Mouse (Mus musculus) spleen, adult 2 months (tissue): ENCODE measurements around the gene Scg5. TPM values are rescaled to one million over a fixed set of nuclear protein-coding genes. Genes with fewer than 3 reads are reported as not detected.

ENCODE experiments used
- DNase-seq, 2 experiments: peaks; one replicate each; pipeline versions ENCODE4 v3.0.0 to v3.0.0-alpha.2; 2012 to 2021; ENCODE audit warnings: low spot score in 2 of 2, low read depth in 1 of 2
- H3K27ac ChIP-seq: fragments of 200-500 bp; 2 replicates; pipeline ENCODE4 v1.5.1; 2012; ENCODE audit warnings: low read length, inconsistent platforms; ENCODE audit not compliant: insufficient read depth
- H3K27me3 ChIP-seq: fragments of 200-500 bp; 2 replicates; pipeline ENCODE4 v1.6.1; 2012; ENCODE audit warnings: mild to moderate bottlenecking, moderate library complexity, low read length, inconsistent platforms; ENCODE audit not compliant: control insufficient read depth, insufficient read depth
- H3K36me3 ChIP-seq: fragments of 200-500 bp; 2 replicates; pipeline ENCODE4 v1.6.1; 2012; ENCODE audit warnings: mild to moderate bottlenecking, low read length, inconsistent platforms; ENCODE audit not compliant: control insufficient read depth, insufficient read depth
- H3K4me1 ChIP-seq: fragments of 200-500 bp; 2 replicates; pipeline ENCODE4 v1.6.1; 2011; ENCODE audit warnings: inconsistent platforms; ENCODE audit not compliant: control insufficient read depth, insufficient read depth, insufficient read length
- H3K4me3 ChIP-seq: fragments of 200-500 bp; 2 replicates; pipeline ENCODE4 v1.5.1; 2011; ENCODE audit warnings: mild to moderate bottlenecking, inconsistent platforms; ENCODE audit not compliant: insufficient read depth, insufficient read length; ENCODE audit errors: extremely low read depth
- CTCF ChIP-seq: fragments of 200-500 bp; IDR thresholded peaks from 2 replicates; pipeline ENCODE4 v1.5.1; 2011; ENCODE audit warnings: mild to moderate bottlenecking, inconsistent platforms; ENCODE audit not compliant: insufficient read depth, insufficient read length, insufficient replicate concordance; ENCODE audit errors: extremely low read depth
- POLR2A ChIP-seq: fragments of 200-500 bp; IDR thresholded peaks from 2 replicates; pipeline ENCODE4 v1.6.1; 2011; ENCODE audit warnings: low read depth, low read length, inconsistent platforms
- WGBS: fragments of 180-500 bp; shearing (Covaris S2); methylation state at CpG from one replicate; pipeline ENCODE4 v1.1.7; 2018; 5-methylcytosine and 5-hydroxymethylcytosine counted together
- polyA plus RNA-seq: library from polyadenylated mRNA; depleted of rRNA; stranded (reverse); fragments of >200 nt; gene quantifications from 2 replicates; pipeline ENCODE4 v1.2.3, GENCODE M21; 2012

The Scg5 gene
- polyA plus RNA-seq, 1 experiment: 0.25 TPM

DNA sequence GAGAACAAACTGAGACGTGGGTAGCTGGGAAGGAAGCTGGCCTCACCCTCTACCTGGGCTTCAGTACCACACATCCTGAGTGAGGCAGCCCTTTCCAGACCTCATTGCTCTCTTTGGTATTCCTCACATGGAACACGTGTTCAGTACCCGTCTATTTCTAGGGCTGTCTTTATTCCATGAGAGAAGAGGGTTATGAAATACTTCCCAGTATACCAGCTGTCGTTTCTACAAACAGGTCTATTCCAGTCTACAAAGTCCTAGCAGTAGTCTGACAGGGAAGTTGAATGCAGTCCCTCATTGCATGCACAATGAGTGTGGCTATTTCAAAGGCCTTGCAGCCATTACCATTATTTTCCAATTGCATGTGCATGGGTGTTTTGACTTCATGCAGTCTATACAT lies 23.2 kb downstream of the Scg5 start:
- no peaks in the 10 kb centered on the region for H3K36me3 ChIP-seq
- WGBS: 69% methylated on average over 4 of the region's 4 CpGs
- H3K4me1 ChIP-seq: no peaks in the 10 kb centered on the region
- H3K27me3 ChIP-seq: no peaks in the 10 kb centered on the region
- no peak overlapping the region for H3K4me3 ChIP-seq
- no peak overlapping the region for H3K27ac ChIP-seq
- DNase-seq: no peak
- TF ChIP-seq POLR2A (no peak), CTCF (no peak)

DNA sequence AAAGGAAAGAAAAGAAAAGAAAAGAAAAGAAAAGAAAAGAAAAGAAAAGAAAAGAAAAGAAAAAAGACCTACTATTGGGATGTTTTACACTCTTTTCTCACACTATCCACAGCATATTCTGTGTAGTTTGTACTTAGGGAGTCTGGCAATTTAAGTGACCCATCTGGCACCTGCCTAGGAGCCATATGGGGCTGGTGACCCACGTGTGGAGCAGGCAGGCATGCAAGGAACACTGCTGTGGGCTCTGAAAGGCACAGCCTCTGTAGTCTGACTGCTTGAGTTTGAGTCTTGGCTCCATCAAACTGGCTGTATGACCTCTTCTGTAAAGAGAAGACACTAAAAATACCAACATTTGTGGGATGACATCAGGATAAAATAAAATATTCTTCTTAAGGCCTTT lies 25.2 kb downstream of the Scg5 start:
- no peak for DNase-seq
- Histone ChIP-seq H3K27ac (no peak overlapping the region), H3K27me3 (no peaks in the 10 kb centered on the region), H3K4me3 (no peak overlapping the region), H3K36me3 (no peaks in the 10 kb centered on the region), H3K4me1 (no peaks in the 10 kb centered on the region)
- WGBS: 43% methylated on average over 1 of the region's 1 CpGs
- TF ChIP-seq CTCF (no peak), POLR2A (no peak)

DNA sequence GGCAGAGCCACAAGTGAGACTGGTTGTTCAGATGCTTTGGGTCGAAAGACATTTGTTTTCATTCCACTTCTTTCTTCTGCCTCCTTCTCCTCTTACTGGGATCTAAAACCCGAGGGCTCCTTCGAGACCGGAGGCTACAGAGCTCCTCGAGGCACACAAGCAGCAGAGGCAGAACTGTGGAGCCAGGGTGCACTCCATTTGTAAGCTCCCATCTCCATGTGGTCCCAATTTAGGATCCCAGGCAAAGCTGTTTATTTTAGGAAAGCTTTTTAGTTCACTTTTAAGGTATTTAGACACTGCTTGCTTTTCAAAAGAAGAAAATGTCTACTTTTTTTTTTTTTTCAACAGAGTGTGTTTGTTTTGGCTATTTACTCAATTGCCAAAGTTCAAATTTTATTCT lies 28.1 kb downstream of the Scg5 start:
- no peaks in the 10 kb centered on the region for H3K27me3 ChIP-seq
- no peak for DNase-seq
- H3K4me1 ChIP-seq: no peaks in the 10 kb centered on the region
- WGBS: 79% methylated on average over 5 of the region's 5 CpGs
- no peak overlapping the region for H3K27ac ChIP-seq
- H3K4me3 ChIP-seq: no peak overlapping the region
- no peak for TF ChIP-seq POLR2A
- TF ChIP-seq CTCF: no peak
- no peaks in the 10 kb centered on the region for H3K36me3 ChIP-seq

GRCm38 (mm10) chr2:113798605-113799004 lies 30.3 kb downstream of the Scg5 start:
- Histone ChIP-seq H3K27me3 (no peaks in the 10 kb centered on the region), H3K4me3 (no peak overlapping the region), H3K27ac (no peak overlapping the region), H3K4me1 (no peaks in the 10 kb centered on the region), H3K36me3 (no peaks in the 10 kb centered on the region)
- no peak for TF ChIP-seq POLR2A
- TF ChIP-seq CTCF: no peak
- DNase-seq: no peak
- WGBS: 89% methylated on average over 13 of the region's 13 CpGs

DNA sequence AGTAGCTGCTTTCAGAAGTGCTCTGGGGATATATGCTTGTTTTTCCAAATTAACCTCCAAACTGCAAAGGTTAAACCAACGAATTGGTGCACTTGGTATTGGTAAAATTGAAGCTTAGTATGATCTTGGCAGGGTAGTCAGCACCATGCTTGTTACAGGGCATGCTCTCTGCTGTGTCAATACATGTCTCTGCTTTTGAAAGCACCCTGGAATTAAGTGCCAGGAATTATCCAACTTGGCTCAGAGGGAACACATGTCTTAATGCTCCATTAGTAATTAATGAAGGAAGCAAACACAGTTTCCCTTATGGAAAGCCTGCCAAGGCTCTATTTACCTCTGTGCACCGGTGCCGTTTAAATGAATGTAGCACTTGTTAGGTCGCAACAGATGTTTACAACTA lies 33.7 kb downstream of the Scg5 start:
- no peaks in the 10 kb centered on the region for H3K27me3 ChIP-seq
- TF ChIP-seq POLR2A: no peak
- no peak for TF ChIP-seq CTCF
- no peaks in the 10 kb centered on the region for H3K4me1 ChIP-seq
- no peak overlapping the region for H3K27ac ChIP-seq
- DNase-seq: no peak
- H3K36me3 ChIP-seq: no peaks in the 10 kb centered on the region
- WGBS: 80% methylated on average over 4 of the region's 4 CpGs
- no peak overlapping the region for H3K4me3 ChIP-seq

DNA sequence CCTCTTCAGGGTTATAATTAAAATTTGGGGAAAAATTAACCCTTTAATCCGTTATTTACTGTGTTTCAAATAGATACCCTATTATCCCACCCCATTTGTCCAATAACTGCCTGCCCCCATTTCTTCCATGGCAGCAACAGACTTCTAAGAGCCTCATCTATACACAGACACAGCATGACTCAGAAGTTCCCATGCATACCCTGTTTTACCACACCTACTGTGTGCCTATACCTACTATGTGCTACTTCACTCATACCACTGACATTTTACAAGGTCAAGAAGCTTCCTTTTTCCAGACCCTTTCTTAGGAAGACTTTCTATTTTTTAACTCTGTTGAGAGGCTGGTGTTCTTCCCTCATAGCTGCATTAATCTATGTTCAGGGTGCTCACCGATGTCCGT lies 35.4 kb downstream of the Scg5 start:
- DNase-seq: no peak
- no peaks in the 10 kb centered on the region for H3K36me3 ChIP-seq
- no peak for TF ChIP-seq POLR2A
- TF ChIP-seq CTCF: no peak
- no peak overlapping the region for H3K27ac ChIP-seq
- H3K4me1 ChIP-seq: no peaks in the 10 kb centered on the region
- 92% methylated on average over 3 of the region's 3 CpGs for WGBS
- no peak overlapping the region for H3K4me3 ChIP-seq
- H3K27me3 ChIP-seq: no peaks in the 10 kb centered on the region

DNA sequence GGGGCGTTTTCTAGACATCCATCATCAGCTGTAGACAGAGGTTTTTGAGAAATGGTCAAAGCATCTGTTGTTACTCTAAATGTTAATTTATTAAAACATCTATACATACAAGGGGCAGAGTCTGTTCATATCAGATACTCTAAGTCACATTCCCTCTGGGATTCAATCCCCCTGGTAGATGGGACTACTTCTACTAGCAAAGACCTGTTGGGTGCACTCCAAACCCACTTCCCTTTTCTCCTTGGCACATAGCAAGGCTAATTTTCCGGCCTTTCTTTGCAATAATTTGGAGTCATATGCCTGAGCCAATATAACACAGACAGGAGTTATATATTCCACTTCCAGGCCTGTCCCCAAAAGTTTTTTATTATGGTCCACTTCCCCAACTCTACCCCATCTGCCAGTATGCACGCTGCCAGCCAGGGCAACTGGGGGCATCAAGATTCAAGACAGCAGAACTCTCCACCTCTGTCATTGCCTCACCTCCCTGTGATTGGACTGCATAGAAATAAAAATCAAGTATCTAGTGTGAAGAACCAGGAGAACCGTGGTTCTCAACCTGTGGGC lies 40.0 kb downstream of the Scg5 start:
- TF ChIP-seq CTCF (no peak), POLR2A (no peak)
- no peak for DNase-seq
- Histone ChIP-seq H3K36me3 (no peaks in the 10 kb centered on the region), H3K27me3 (no peaks in the 10 kb centered on the region), H3K4me1 (no peaks in the 10 kb centered on the region), H3K4me3 (no peak overlapping the region), H3K27ac (no peak overlapping the region)
- WGBS: 79% methylated on average over 4 of the region's 4 CpGs
